Mouse (Mus musculus) G1E (cell line): ENCODE results near the gene Lactbl1. TPM values are rescaled to one million over a fixed set of nuclear protein-coding genes. Genes with fewer than 3 reads are reported as not detected.

Experiments used
- ATAC-seq: 2 replicates; pipeline ENCODE4 v1.8.0; 2016; ENCODE audit warnings: mild to moderate bottlenecking; ENCODE audit not compliant: insufficient number of reproducible peaks, poor library complexity, low FRiP score, severe bottlenecking; ENCODE audit errors: extremely low read depth
- DNase-seq: peaks from one replicate; pipeline ENCODE4 v3.0.0; 2012; ENCODE audit warnings: low spot score
- H3K27me3 ChIP-seq: 2 replicates; pipeline ENCODE4 v1.6.1; 2012; ENCODE audit warnings: mild to moderate bottlenecking, low read length, inconsistent platforms; ENCODE audit not compliant: insufficient read depth
- H3K36me3 ChIP-seq: replicated peaks from 2 replicates; pipeline ENCODE3; 2012; ENCODE audit warnings: mild to moderate bottlenecking, inconsistent platforms
- H3K4me1 ChIP-seq: 2 replicates; pipeline ENCODE4 v1.6.1; 2012; ENCODE audit warnings: low read depth, low read length, inconsistent platforms, mixed read lengths; ENCODE audit not compliant: insufficient read depth
- H3K4me3 ChIP-seq: 2 replicates; pipeline ENCODE4 v1.5.1; 2012; ENCODE audit warnings: low read depth, mild to moderate bottlenecking, inconsistent platforms, low read length, moderate library complexity, mixed read lengths
- H3K9me3 ChIP-seq: replicated peaks from 2 replicates; pipeline ENCODE4 v1.6.1; 2012; ENCODE audit warnings: inconsistent platforms
- CTCF ChIP-seq: IDR thresholded peaks from 2 replicates; pipeline ENCODE4 v1.5.1; 2012; ENCODE audit warnings: low read depth, low read length, inconsistent platforms, mixed read lengths
- GATA1 ChIP-seq: IDR thresholded peaks from 2 replicates; pipeline ENCODE4 v1.6.1; 2012; ENCODE audit warnings: borderline replicate concordance, low read length, inconsistent platforms, mixed read lengths
- GATA2 ChIP-seq: IDR thresholded peaks from 2 replicates; pipeline ENCODE4 v1.6.1; 2012; ENCODE audit warnings: low read depth, low read length, inconsistent platforms, borderline replicate concordance
- POLR2AphosphoS5 ChIP-seq: IDR thresholded peaks from 2 replicates; pipeline ENCODE4 v1.6.1; 2012; ENCODE audit warnings: low read depth, low read length, inconsistent platforms; ENCODE audit not compliant: insufficient replicate concordance
- TAL1 ChIP-seq: conservative IDR thresholded peaks from 2 replicates; pipeline ENCODE4 v1.6.1; 2012; ENCODE audit warnings: low read depth, low read length, inconsistent platforms, mixed read lengths
- polyA plus RNA-seq: library from polyadenylated mRNA; stranded (reverse); fragments of >175 nt; gene quantifications from 2 replicates; pipeline ENCODE4 v1.2.3, GENCODE M21; 2012
- total RNA-seq, 2 experiments: library from RNA; stranded (forward) in 1 of 2; stranded (reverse) in 1 of 2; fragments of 200-1000 nt in 1 of 2; fragments of >200 nt in 1 of 2; fragmentation: Nextera tagmentation in 1 of 2; gene quantifications; 2 replicates each; pipeline ENCODE4 v1.2.3; 2014 to 2017

Gene Lactbl1
- total and polyA plus RNA-seq, 3 experiments = 0.02 TPM; not detected in 2

GRCm38 (mm10) chr4:136638890-136639289 is 16.5 kb downstream of the Lactbl1 start:
- Histone ChIP-seq H3K27me3 (peaks cover 13% of the 10 kb centered on the region; the same call in 1 of the 2 replicates), H3K9me3 (peaks cover 8% of the 10 kb centered on the region), H3K4me1 (no peaks in the 10 kb centered on the region), H3K36me3 (no peaks in the 10 kb centered on the region), H3K4me3 (no peak overlapping the region)
- ATAC-seq (no peak), DNase-seq (no peak)
- no peak for TF ChIP-seq POLR2AphosphoS5

- ATAC-seq (no peak), DNase-seq (peak; percentile 49)
These were observed 26.6 kb downstream of the Lactbl1 start for GRCm38 (mm10) chr4:136648922-136649479.

GRCm38 (mm10) chr4:136649480-136650196 is 27.2 kb downstream of the Lactbl1 start:
- no peak for ATAC-seq
- Histone ChIP-seq H3K4me3 (no peak overlapping the region), H3K4me1 (peaks cover 44% of the 10 kb centered on the region), H3K27me3 (peaks cover 13% of the 10 kb centered on the region; the same call in 1 of the 2 replicates), H3K9me3 (no peaks in the 10 kb centered on the region), H3K36me3 (no peaks in the 10 kb centered on the region)
- no peak for DNase-seq
- TF ChIP-seq GATA1 = no peak
- no peak for TF ChIP-seq CTCF
- TF ChIP-seq TAL1 = no peak
- no peak for TF ChIP-seq GATA2

More at GRCm38 (mm10) chr4:136648922-136649479, 26.6 kb downstream of the Lactbl1 start:
- no peak overlapping the region for H3K4me3 ChIP-seq
- TF ChIP-seq GATA1 (no peak), TAL1 (no peak), POLR2AphosphoS5 (no peak), GATA2 (no peak), CTCF (peak; percentile 83)
- peaks cover 16% of the 10 kb centered on the region; the same call in 1 of the 2 replicates for H3K27me3 ChIP-seq
- H3K9me3 ChIP-seq = no peaks in the 10 kb centered on the region
- no peaks in the 10 kb centered on the region for H3K36me3 ChIP-seq
- peaks cover 39% of the 10 kb centered on the region for H3K4me1 ChIP-seq

GRCm38 (mm10) chr4:136650261-136650660 is 27.8 kb downstream of the Lactbl1 start:
- no peak for ATAC-seq
- no peak for TF ChIP-seq GATA1
- TF ChIP-seq GATA2 = no peak
- no peak for TF ChIP-seq CTCF
- no peak for TF ChIP-seq POLR2AphosphoS5
- TF ChIP-seq TAL1 = no peak
- H3K4me1 ChIP-seq = peaks cover 49% of the 10 kb centered on the region
- H3K4me3 ChIP-seq = no peak overlapping the region
- H3K27me3 ChIP-seq = peaks cover 11% of the 10 kb centered on the region; the same call in 1 of the 2 replicates
- no peaks in the 10 kb centered on the region for H3K36me3 ChIP-seq
- DNase-seq = no peak
- no peaks in the 10 kb centered on the region for H3K9me3 ChIP-seq

DNA sequence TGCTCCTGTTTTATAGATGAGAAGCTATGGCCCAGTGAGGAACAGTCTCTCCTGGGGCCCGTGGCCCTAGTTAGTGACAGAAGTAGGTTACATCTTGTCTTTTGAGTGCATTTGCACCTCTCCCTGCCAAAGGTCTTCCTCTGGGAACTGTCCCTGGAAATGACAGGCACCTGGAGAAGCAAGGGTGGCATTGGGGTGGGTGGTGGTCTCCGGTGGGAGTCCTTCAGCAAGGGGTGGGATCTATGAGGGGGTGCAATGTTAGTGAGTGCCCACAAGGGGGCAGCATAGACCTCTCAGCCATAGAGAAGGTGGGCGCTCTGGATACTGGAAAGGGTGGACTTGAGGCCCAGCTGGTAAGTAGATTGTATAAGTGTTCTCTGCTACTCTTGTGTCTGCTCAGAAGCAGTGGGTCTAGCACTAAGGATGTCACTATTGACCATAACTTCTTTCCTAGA is 29.0 kb downstream of the Lactbl1 start:
- Histone ChIP-seq H3K9me3 (no peaks in the 10 kb centered on the region), H3K4me1 (peaks cover 56% of the 10 kb centered on the region), H3K27me3 (peaks cover 11% of the 10 kb centered on the region; the same call in 1 of the 2 replicates), H3K4me3 (no peak overlapping the region), H3K36me3 (no peaks in the 10 kb centered on the region)
- DNase-seq (peak; percentile 51), ATAC-seq (no peak)
- peak; percentile 90 for TF ChIP-seq CTCF
- no peak for TF ChIP-seq POLR2AphosphoS5

- TF ChIP-seq TAL1 = no peak
- TF ChIP-seq POLR2AphosphoS5 = no peak
- no peak for TF ChIP-seq GATA2
- TF ChIP-seq GATA1 = no peak
- TF ChIP-seq CTCF = no peak
- Histone ChIP-seq H3K9me3 (no peaks in the 10 kb centered on the region), H3K4me3 (no peak overlapping the region), H3K36me3 (no peaks in the 10 kb centered on the region), H3K4me1 (peaks cover 62% of the 10 kb centered on the region), H3K27me3 (peaks cover 11% of the 10 kb centered on the region; the same call in 1 of the 2 replicates)
- ATAC-seq = no peak
- no peak for DNase-seq
These were observed 29.6 kb downstream of the Lactbl1 start for GRCm38 (mm10) chr4:136651882-136652527.
